Mouse (Mus musculus): Measurements from ENCODE around the gene Slc7a4.
"Not testable (repeated sequence)": the region's sequence is repeated elsewhere in the genome, so short reads cannot be mapped to it uniquely, and the experiment has no call there.

Slc7a4 gene

GRCm38 (mm10) chr16:17583064-17583463 lies at the start of gene Slc7a4:
Slc7a4 (minus strand) TSS chr16:17583214.
- no peak for DNase-seq (ENCODE audit: low spot score)

- no peak for DNase-seq (ENCODE audit: low spot score)
These were observed 49.6 kb upstream of the Slc7a4 start for GRCm38 (mm10) chr16:17632580-17632979.

GRCm38 (mm10) chr16:17626269-17626555 lies 43.2 kb upstream of the Slc7a4 start:
- no peak for DNase-seq (ENCODE audit: low spot score)

GRCm38 (mm10) chr16:17625488-17626268 lies 42.7 kb upstream of the Slc7a4 start:
- no peak for DNase-seq (ENCODE audit: low spot score)

- DNase-seq (ENCODE audit: low spot score): no peak
These were observed 38.9 kb upstream of the Slc7a4 start for GRCm38 (mm10) chr16:17621936-17622335.

- peak; percentile 75 for DNase-seq (ENCODE audit: low spot score)
These were observed 36.4 kb upstream of the Slc7a4 start, which contains the start of gene Smpd4 for GRCm38 (mm10) chr16:17619198-17620105. Smpd4 (plus strand) TSS chr16:17619354.

GRCm38 (mm10) chr16:17617922-17618565 lies 35.0 kb upstream of the Slc7a4 start:
- DNase-seq (ENCODE audit: low spot score): no peak

- DNase-seq (ENCODE audit: low spot score): no peak
These were observed 33.2 kb upstream of the Slc7a4 start for GRCm38 (mm10) chr16:17616212-17616611.

GRCm38 (mm10) chr16:17614740-17615139 lies 31.7 kb upstream of the Slc7a4 start:
- not testable (repeated sequence) for DNase-seq (ENCODE audit: low spot score)

GRCm38 (mm10) chr16:17611383-17611782 lies 28.4 kb upstream of the Slc7a4 start:
- DNase-seq (ENCODE audit: low spot score): no peak

- DNase-seq (ENCODE audit: low spot score): no peak
These were observed 22.7 kb upstream of the Slc7a4 start for GRCm38 (mm10) chr16:17605684-17606083.

- no peak for DNase-seq (ENCODE audit: low spot score)
These were observed 21.9 kb upstream of the Slc7a4 start for GRCm38 (mm10) chr16:17604941-17605340.

- no peak for DNase-seq (ENCODE audit: low spot score)
These were observed 18.0 kb upstream of the Slc7a4 start for GRCm38 (mm10) chr16:17600944-17601562.

- no peak for DNase-seq (ENCODE audit: low spot score)
These were observed 7.7 kb upstream of the Slc7a4 start for GRCm38 (mm10) chr16:17590731-17591130.

- no peak for DNase-seq (ENCODE audit: low spot score)
These were observed 1.5 kb upstream of the Slc7a4 start for GRCm38 (mm10) chr16:17584555-17584954.

GRCm38 (mm10) chr16:17576825-17577215 lies 6.2 kb downstream of the Slc7a4 start:
- no peak for DNase-seq (ENCODE audit: low spot score)

GRCm38 (mm10) chr16:17575870-17576824 lies 6.9 kb downstream of the Slc7a4 start:
- no peak for DNase-seq (ENCODE audit: low spot score)

GRCm38 (mm10) chr16:17566186-17566585 lies 16.8 kb downstream of the Slc7a4 start:
- DNase-seq (ENCODE audit: low spot score): no peak

- no peak for DNase-seq (ENCODE audit: low spot score)
These were observed 18.2 kb downstream of the Slc7a4 start for GRCm38 (mm10) chr16:17564771-17565170.

- no peak for DNase-seq (ENCODE audit: low spot score)
These were observed 18.8 kb downstream of the Slc7a4 start for GRCm38 (mm10) chr16:17564221-17564620.

- DNase-seq (ENCODE audit: low spot score): no peak
These were observed 19.4 kb downstream of the Slc7a4 start for GRCm38 (mm10) chr16:17563580-17563979.
